Mouse (Mus musculus) bone marrow, adult 2 months (tissue): ENCODE results near the gene Tek. TPM values are rescaled to one million over a fixed set of nuclear protein-coding genes. Genes with fewer than 3 reads are reported as not detected.

Experiments used
- H3K27ac ChIP-seq: fragments of 200-500 bp; 2 replicates; pipeline ENCODE4 v1.5.1; 2012; ENCODE audit warnings: low read depth, mild to moderate bottlenecking, control low read depth, inconsistent platforms, low read length; ENCODE audit not compliant: control insufficient read depth, poor library complexity, insufficient read depth
- H3K4me1 ChIP-seq: fragments of 200-500 bp; 2 replicates; pipeline ENCODE4 v1.6.1; 2011; ENCODE audit warnings: low read length; ENCODE audit not compliant: control insufficient read depth, insufficient read depth
- H3K4me3 ChIP-seq: fragments of 200-500 bp; replicated peaks from 2 replicates; pipeline ENCODE3; 2011; ENCODE audit warnings: mild to moderate bottlenecking, low read depth, low read length, control low read depth; ENCODE audit not compliant: control insufficient read depth
- CTCF ChIP-seq: fragments of 200-500 bp; IDR thresholded peaks from 2 replicates; pipeline ENCODE4 v1.5.1; 2011; ENCODE audit warnings: low read length, control low read depth; ENCODE audit not compliant: control insufficient read depth, insufficient read depth
- POLR2A ChIP-seq: fragments of 200-500 bp; IDR thresholded peaks from 2 replicates; pipeline ENCODE4 v1.6.1; 2011; ENCODE audit warnings: low read depth, mild to moderate bottlenecking, control low read depth, low read length, borderline replicate concordance; ENCODE audit not compliant: control insufficient read depth
- WGBS: fragments of 180-500 bp; shearing (Covaris S2); methylation state at CpG from one replicate; pipeline ENCODE4 v1.1.7; 2018; 5-methylcytosine and 5-hydroxymethylcytosine counted together
- polyA plus RNA-seq: library from polyadenylated mRNA; stranded (reverse); fragments of >200 nt; gene quantifications from 2 replicates; pipeline ENCODE4 v1.2.4, GENCODE M21; 2011; ENCODE audit warnings: low replicate concordance; ENCODE audit not compliant: missing spikeins, insufficient read depth, insufficient read length

Gene Tek
- polyA plus RNA-seq, 1 experiment: 2.0 TPM

DNA sequence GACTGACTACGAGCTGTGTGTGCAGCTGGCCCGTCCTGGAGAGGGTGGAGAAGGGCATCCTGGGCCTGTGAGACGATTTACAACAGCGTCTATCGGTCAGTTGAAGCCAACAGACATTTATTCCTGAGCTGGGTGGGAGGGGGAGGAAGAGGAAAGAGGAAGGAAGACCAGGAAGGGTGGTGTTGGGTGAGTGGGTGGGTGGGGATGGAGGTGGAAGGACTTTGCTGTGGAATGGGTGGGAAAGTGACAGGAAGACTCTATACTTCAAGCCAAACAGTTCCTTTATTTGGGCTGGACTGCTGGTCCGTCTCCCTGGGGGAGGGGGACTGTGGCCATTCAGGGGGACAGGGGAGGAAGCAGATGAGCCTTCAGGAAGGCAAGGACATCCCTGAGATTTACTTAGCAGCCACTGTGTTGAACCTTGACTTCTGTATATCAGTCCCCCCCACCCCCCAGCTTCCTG, 90.9 kb downstream of the Tek start:
- Histone ChIP-seq H3K27ac (no peak overlapping the region), H3K4me3 (no peak overlapping the region), H3K4me1 (no peaks in the 10 kb centered on the region)
- 74% methylated on average over 6 of the region's 6 CpGs for WGBS
- TF ChIP-seq CTCF: no peak
- TF ChIP-seq POLR2A: no peak

GRCm38 (mm10) chr4:94837061-94837460, 98.0 kb downstream of the Tek start:
- Histone ChIP-seq H3K4me1 (no peaks in the 10 kb centered on the region), H3K27ac (no peak overlapping the region), H3K4me3 (no peak overlapping the region)
- TF ChIP-seq CTCF (no peak), POLR2A (no peak)
- 77% methylated on average over 7 of the region's 7 CpGs for WGBS

DNA sequence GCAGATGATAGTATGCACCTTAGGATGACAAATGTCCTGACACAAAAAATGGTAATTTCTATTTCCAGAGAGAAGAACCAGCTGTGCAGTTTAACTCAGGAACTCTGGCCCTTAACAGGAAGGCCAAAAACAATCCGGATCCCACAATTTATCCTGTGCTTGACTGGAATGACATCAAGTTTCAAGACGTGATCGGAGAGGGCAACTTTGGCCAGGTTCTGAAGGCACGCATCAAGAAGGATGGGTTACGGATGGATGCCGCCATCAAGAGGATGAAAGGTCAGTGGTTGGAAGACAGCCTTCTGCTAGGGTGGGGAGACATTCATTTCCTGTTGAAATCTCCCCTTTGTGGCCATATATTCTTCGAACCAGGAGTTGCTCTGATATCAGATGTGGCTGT, 114.2 kb downstream of the Tek start:
- WGBS: 73% methylated on average over 7 of the region's 7 CpGs
- TF ChIP-seq CTCF (no peak), POLR2A (no peak)
- Histone ChIP-seq H3K4me3 (no peak overlapping the region), H3K4me1 (no peaks in the 10 kb centered on the region), H3K27ac (no peak overlapping the region)

DNA sequence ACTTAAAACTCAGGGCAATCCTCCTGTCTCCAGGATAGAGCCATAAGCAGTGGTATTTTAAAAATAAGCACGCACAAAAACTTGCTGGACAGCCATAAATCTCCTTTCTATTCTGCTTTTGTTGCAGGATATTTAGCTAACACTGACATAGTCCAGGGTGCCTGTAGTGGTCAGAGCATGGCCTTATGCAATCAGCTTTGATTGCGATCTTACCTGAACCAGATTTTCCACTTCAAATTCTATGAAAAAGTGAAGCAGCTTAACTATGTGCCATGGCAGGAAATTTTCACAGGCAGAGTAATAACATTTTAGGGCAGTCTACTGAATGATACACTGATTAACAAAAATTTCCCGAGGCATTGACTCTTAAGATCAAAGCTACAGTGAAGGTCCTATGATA, 115.2 kb downstream of the Tek start:
- Histone ChIP-seq H3K4me3 (no peak overlapping the region), H3K4me1 (no peaks in the 10 kb centered on the region), H3K27ac (no peak overlapping the region)
- WGBS: 77% methylated on average over 3 of the region's 3 CpGs
- TF ChIP-seq CTCF (no peak), POLR2A (no peak)

GRCm38 (mm10) chr4:94855201-94855600, 116.1 kb downstream of the Tek start:
- H3K4me3 ChIP-seq: no peak overlapping the region
- no peak overlapping the region for H3K27ac ChIP-seq
- TF ChIP-seq POLR2A: no peak
- no peak for TF ChIP-seq CTCF
- no peaks in the 10 kb centered on the region for H3K4me1 ChIP-seq
- 54% methylated on average over 3 of the region's 3 CpGs for WGBS

GRCm38 (mm10) chr4:94900744-94901143, 161.7 kb downstream of the Tek start:
- 13% methylated on average over 2 of the region's 2 CpGs for WGBS
- no peak overlapping the region for H3K4me3 ChIP-seq
- H3K4me1 ChIP-seq: no peaks in the 10 kb centered on the region
- TF ChIP-seq CTCF: no peak
- no peak for TF ChIP-seq POLR2A
- H3K27ac ChIP-seq: no peak overlapping the region

GRCm38 (mm10) chr4:94901780-94902179, 162.7 kb downstream of the Tek start:
- TF ChIP-seq CTCF (no peak), POLR2A (no peak)
- 20% methylated on average over 3 of the region's 3 CpGs for WGBS
- Histone ChIP-seq H3K4me1 (no peaks in the 10 kb centered on the region), H3K4me3 (no peak overlapping the region), H3K27ac (no peak overlapping the region)

Other genes starting within 250 kb of the Tek start
- gene Gm10306, start 182.7 kb upstream of the Tek start, polyA plus RNA-seq: not detected in 2 replicates
- 6.2 and 6.6 TPM in 2 replicates for gene Caap1, start 182.5 kb upstream of the Tek start, polyA plus RNA-seq
- 23.6 and 29.6 TPM in 2 replicates for gene Plaa, start 136.0 kb upstream of the Tek start, polyA plus RNA-seq
- gene Ift74, start 124.8 kb upstream of the Tek start, polyA plus RNA-seq: 0.45 and 4.5 TPM in 2 replicates
- gene Lrrc19, start 89.1 kb upstream of the Tek start, polyA plus RNA-seq: 0.57 and 0.72 TPM in 2 replicates
- gene Eqtn, start 189.6 kb downstream of the Tek start, polyA plus RNA-seq: not detected in 2 replicates
- gene Mysm1, start 239.8 kb downstream of the Tek start, polyA plus RNA-seq: 4.5 and 15.6 TPM in 2 replicates